Mouse (Mus musculus): Measurements from ENCODE around the gene Man2a2. TPM values are rescaled to one million over a fixed set of nuclear protein-coding genes. Genes with fewer than 3 reads are reported as not detected.

Man2a2 gene
- polyA plus RNA-seq, 1 experiment, result 40.0 TPM

DNA sequence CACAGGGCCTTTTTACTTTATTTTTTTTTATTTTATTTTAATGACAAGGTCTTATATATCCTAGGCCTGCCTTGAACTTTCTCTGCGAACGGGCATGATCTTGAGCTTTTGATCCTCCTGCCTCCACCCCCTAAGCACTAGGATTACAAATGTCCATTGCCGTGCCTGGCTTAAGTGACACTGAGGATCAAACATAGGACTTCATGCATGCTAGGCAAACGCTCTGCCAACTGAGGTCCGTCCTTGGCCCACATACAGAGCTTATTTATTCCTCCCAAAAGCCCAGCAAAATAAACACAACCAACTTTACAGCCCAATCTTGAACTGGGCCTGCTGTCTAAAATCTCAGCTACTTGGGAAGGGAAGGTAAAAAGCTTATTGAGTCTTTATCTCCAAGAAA lies 41.6 kb upstream of the Man2a2 start:
- 91% methylated on average over 5 of the region's 5 CpGs for WGBS
- Histone ChIP-seq H3K27ac (ENCODE audit: control insufficient read depth, insufficient read depth, low read depth, low read length, poor library complexity) (no peak overlapping the region), H3K4me1 (ENCODE audit: control insufficient read depth, insufficient read depth, low read length) (peaks cover 5% of the 10 kb centered on the region; the same call in 1 of the 2 replicates), H3K4me3 (replicated peaks; ENCODE audit: control insufficient read depth, low read depth, low read length) (no peak overlapping the region)
- no peak for TF ChIP-seq CTCF (IDR thresholded peaks at IDR 0.05; ENCODE audit: control insufficient read depth, insufficient read depth, low read length)
- no peak for TF ChIP-seq POLR2A (IDR thresholded peaks at IDR 0.05; ENCODE audit: borderline replicate concordance, control insufficient read depth, low read depth, low read length)

DNA sequence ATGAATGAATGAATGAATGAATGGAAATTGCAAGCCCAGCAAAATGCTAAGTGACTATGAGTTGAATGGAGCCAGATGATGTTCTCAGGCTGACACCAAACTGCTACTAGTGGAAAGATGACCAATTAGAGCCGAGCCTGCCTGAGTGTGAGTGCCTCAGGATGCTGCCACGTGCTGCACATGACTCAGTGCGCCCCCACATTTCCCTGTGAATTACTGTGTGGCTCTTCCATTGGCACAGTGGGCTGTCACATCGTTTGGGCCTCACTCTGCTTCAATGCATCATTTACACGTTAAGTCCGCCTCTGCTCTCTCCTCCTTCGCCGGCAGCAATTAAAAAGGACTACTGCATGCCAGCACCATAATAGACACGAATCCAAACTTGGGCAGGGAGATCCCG lies 41.1 kb upstream of the Man2a2 start:
- Histone ChIP-seq H3K4me3 (replicated peaks; ENCODE audit: control insufficient read depth, low read depth, low read length) (no peak overlapping the region), H3K4me1 (ENCODE audit: control insufficient read depth, insufficient read depth, low read length) (peaks cover 5% of the 10 kb centered on the region; the same call in 1 of the 2 replicates), H3K27ac (ENCODE audit: control insufficient read depth, insufficient read depth, low read depth, low read length, poor library complexity) (no peak overlapping the region)
- TF ChIP-seq POLR2A (IDR thresholded peaks at IDR 0.05; ENCODE audit: borderline replicate concordance, control insufficient read depth, low read depth, low read length) (no peak), CTCF (IDR thresholded peaks at IDR 0.05; ENCODE audit: control insufficient read depth, insufficient read depth, low read length) (no peak)
- 81% methylated on average over 10 of the region's 10 CpGs for WGBS

DNA sequence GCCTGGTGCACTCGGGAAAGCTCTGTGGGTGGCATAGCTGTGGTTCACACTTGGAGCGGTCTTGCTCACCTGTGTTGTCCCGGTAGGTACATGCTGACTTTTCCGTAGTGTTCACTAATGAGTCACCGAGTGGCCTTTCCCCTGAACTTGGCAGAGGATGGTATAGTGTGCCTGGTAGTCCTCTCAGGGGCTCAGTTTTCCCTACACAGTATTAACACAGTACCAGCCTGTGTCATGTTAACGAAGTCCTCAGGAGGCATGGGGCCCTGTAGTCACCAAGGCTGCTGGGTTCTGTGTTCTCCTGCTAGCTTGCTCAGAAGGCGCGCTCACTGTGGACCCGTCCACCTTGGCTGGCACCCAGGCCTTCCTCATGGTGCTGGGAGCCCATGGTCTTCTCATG lies 39.2 kb upstream of the Man2a2 start:
- Histone ChIP-seq H3K4me3 (replicated peaks; ENCODE audit: control insufficient read depth, low read depth, low read length) (no peak overlapping the region), H3K27ac (ENCODE audit: control insufficient read depth, insufficient read depth, low read depth, low read length, poor library complexity) (no peak overlapping the region), H3K4me1 (ENCODE audit: control insufficient read depth, insufficient read depth, low read length) (peaks cover 3% of the 10 kb centered on the region; the same call in 1 of the 2 replicates)
- no peak for TF ChIP-seq CTCF (IDR thresholded peaks at IDR 0.05; ENCODE audit: control insufficient read depth, insufficient read depth, low read length)
- TF ChIP-seq POLR2A (IDR thresholded peaks at IDR 0.05; ENCODE audit: borderline replicate concordance, control insufficient read depth, low read depth, low read length), result no peak
- WGBS, result 94% methylated on average over 9 of the region's 9 CpGs

DNA sequence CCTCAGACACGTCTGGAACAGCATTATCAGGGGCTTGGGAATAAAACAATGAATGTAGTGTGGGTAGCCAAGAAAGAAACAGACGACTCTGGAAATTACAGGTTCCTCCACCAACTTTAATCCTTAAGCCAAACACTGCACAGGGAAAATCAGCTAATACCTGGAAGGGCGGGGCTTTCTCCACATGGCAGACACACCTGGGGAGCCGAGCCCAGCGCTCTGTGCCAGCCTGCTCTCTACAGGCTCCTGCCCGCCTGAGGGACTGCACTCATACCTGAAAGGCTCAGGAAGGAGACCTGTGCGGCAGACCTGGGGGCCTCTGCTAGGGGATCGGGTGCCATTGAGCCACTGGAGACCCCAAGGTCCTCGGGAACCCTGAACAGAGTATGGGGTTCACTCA lies 36.5 kb upstream of the Man2a2 start:
- peaks cover 2% of the 10 kb centered on the region for H3K4me1 ChIP-seq (ENCODE audit: control insufficient read depth, insufficient read depth, low read length)
- no peak for TF ChIP-seq POLR2A (IDR thresholded peaks at IDR 0.05; ENCODE audit: borderline replicate concordance, control insufficient read depth, low read depth, low read length)
- TF ChIP-seq CTCF (IDR thresholded peaks at IDR 0.05; ENCODE audit: control insufficient read depth, insufficient read depth, low read length), result no peak

DNA sequence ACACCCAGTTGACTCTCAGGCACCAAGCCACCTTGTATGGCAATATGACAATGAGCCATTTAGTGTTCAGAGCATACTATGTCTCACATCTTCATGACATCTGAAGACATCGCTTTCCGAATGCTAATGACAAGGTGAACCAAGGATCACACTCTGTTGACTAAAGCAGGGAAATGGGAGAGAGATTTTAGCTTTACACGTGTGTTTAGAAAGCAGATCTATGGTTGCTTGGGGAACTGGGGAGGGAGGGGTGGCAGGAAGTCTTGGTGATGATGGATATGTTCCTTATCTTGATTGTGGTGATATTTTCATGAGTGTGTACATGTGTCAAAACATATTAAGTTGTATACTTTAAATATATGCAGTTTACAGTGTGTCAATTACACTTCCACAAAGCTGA lies 35.0 kb upstream of the Man2a2 start:
- TF ChIP-seq CTCF (IDR thresholded peaks at IDR 0.05; ENCODE audit: control insufficient read depth, insufficient read depth, low read length), result no peak
- TF ChIP-seq POLR2A (IDR thresholded peaks at IDR 0.05; ENCODE audit: borderline replicate concordance, control insufficient read depth, low read depth, low read length), result no peak
- Histone ChIP-seq H3K4me3 (replicated peaks; ENCODE audit: control insufficient read depth, low read depth, low read length) (no peak overlapping the region), H3K27ac (ENCODE audit: control insufficient read depth, insufficient read depth, low read depth, low read length, poor library complexity) (no peak overlapping the region), H3K4me1 (ENCODE audit: control insufficient read depth, insufficient read depth, low read length) (peaks cover 2% of the 10 kb centered on the region)
- 66% methylated on average over 3 of the region's 3 CpGs for WGBS

More for the DNA sequence above, 36.5 kb upstream of the Man2a2 start:
- Histone ChIP-seq H3K4me3 (replicated peaks; ENCODE audit: control insufficient read depth, low read depth, low read length) (no peak overlapping the region), H3K27ac (ENCODE audit: control insufficient read depth, insufficient read depth, low read depth, low read length, poor library complexity) (no peak overlapping the region)
- WGBS, result 85% methylated on average over 9 of the region's 9 CpGs

DNA sequence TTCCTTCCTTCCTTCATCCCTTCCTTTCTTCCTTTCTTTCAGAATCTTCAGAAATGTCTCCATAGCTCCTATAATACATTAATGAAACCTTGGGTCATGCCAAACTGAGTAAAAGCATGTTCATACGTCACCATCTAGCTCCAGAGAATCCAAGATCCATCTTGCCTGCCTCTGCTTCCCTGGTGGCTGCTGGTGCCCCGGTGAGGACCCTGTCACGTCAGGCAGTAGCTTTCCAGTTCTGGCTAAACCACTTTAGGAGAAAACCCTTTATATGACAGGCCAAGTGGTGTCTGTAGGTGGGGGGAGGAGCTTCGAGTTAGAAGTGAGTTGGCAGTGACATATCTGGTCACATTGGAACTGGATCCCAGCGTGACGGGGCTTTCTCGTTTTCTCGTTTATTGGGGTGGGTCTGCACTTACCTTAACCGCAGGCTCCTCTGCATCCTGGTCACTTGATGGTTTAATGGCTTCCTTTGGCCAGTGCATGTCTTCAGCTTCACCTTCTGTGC lies 34.1 kb upstream of the Man2a2 start, which contains the start of gene Furin:
TSS of gene Furin (minus strand) at position 249 of the 508 bp plus-strand sequence.
- 80% methylated on average over 9 of the region's 9 CpGs for WGBS

DNA sequence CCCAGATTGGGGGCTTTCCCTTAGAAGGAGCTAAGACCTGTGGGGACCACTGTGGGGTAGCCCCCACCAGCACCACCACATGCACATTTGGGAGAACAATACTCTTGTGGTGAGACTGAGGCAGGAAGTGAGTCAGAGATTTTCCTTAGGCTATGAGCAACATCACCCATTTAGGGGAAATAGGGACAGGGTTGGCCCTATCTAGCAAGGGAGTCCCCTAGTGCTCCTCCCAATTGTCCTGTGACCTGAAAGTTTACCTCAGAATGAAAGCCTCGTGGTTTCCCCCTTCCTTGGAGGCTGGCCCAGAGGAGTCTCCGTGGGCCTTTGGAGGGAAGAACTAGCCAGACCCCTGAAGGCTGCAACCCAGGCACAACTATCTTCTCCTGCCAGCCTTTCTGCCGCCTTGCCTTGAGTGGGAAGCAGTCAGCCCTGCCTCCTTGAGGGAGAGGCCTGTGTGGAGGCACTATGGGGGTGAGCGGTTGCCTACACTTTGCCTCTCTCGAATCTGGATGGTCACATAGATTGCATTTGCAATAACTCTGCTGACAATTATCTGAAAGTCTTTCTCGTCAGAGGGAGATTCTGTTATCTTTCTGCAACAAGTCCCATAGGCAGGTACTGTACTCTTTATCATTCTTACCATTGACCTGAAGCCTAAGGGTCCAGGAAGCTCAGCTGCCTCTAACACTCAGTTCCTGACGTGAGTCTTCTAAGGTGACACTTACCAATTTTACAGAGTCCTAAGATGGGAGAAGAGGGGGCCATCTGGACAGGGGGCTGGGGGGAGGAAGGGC lies 33.1 kb upstream of the Man2a2 start:
- TF ChIP-seq CTCF (IDR thresholded peaks at IDR 0.05; ENCODE audit: control insufficient read depth, insufficient read depth, low read length), result no peak
- no peak for TF ChIP-seq POLR2A (IDR thresholded peaks at IDR 0.05; ENCODE audit: borderline replicate concordance, control insufficient read depth, low read depth, low read length)
- WGBS, result 26% methylated on average over 7 of the region's 7 CpGs

More for the DNA sequence above, 34.1 kb upstream of the Man2a2 start, which contains the start of gene Furin:
- H3K27ac ChIP-seq (ENCODE audit: control insufficient read depth, insufficient read depth, low read depth, low read length, poor library complexity), result peak within 1 kb of the TSS; percentile 63
- H3K4me1 ChIP-seq (ENCODE audit: control insufficient read depth, insufficient read depth, low read length), result peaks cover 4% of the 10 kb centered on the region
- no peak within 1 kb of the TSS for H3K4me3 ChIP-seq (replicated peaks; ENCODE audit: control insufficient read depth, low read depth, low read length)
- no peak for TF ChIP-seq CTCF (IDR thresholded peaks at IDR 0.05; ENCODE audit: control insufficient read depth, insufficient read depth, low read length)
- no peak for TF ChIP-seq POLR2A (IDR thresholded peaks at IDR 0.05; ENCODE audit: borderline replicate concordance, control insufficient read depth, low read depth, low read length)

DNA sequence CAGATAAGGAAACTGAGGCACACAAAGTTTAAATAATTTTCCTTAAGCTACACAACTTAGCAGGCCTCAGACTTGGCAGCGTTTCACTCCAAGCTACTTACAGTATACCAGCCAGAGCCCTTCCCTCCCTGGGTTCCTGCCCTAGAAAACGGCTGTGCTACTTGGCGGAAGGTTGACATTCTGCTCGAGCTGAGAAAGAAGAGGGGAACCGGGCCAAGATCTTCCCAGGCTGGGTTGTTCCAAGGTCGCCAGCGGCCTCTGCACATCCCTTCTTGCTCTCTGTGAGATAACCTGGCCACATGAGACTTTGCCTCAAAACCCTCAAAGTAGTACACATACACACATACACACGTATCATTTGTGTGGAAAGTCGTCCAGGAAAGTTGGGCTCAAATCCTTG lies 32.4 kb upstream of the Man2a2 start:
- H3K27ac ChIP-seq (ENCODE audit: control insufficient read depth, insufficient read depth, low read depth, low read length, poor library complexity), result peak overlapping the region; percentile 14; the same call in 1 of the 2 replicates
- H3K4me1 ChIP-seq (ENCODE audit: control insufficient read depth, insufficient read depth, low read length), result peaks cover 6% of the 10 kb centered on the region
- TF ChIP-seq POLR2A (IDR thresholded peaks at IDR 0.05; ENCODE audit: borderline replicate concordance, control insufficient read depth, low read depth, low read length) (no peak), CTCF (IDR thresholded peaks at IDR 0.05; ENCODE audit: control insufficient read depth, insufficient read depth, low read length) (no peak)
- WGBS, result 21% methylated on average over 9 of the region's 9 CpGs
- H3K4me3 ChIP-seq (replicated peaks; ENCODE audit: control insufficient read depth, low read depth, low read length), result no peak overlapping the region

More for the DNA sequence above, 33.1 kb upstream of the Man2a2 start:
- no peak overlapping the region for H3K4me3 ChIP-seq (replicated peaks; ENCODE audit: control insufficient read depth, low read depth, low read length)
- H3K4me1 ChIP-seq (ENCODE audit: control insufficient read depth, insufficient read depth, low read length), result peaks cover 6% of the 10 kb centered on the region
- H3K27ac ChIP-seq (ENCODE audit: control insufficient read depth, insufficient read depth, low read depth, low read length, poor library complexity), result peak overlapping the region; percentile 63
